Mouse (Mus musculus) neural tube, embryonic 14.5 days (tissue): ENCODE measurements around the gene Lrrc4. TPM values are rescaled to one million over a fixed set of nuclear protein-coding genes. Genes with fewer than 3 reads are reported as not detected.

ENCODE experiments used
- ATAC-seq: fragments of 200-750 bp; cut with Nextera tagmentation; 2 replicates; pipeline ENCODE4 v1.8.0; 2017; ENCODE audit warnings: low read depth, mild to moderate bottlenecking, moderate TSS enrichment, moderate library complexity
- H3K27ac ChIP-seq: fragments of 300-500 bp; sonication (generic); 2 replicates; pipeline ENCODE4 v1.5.1; 2014; ENCODE audit warnings: low read depth, mild to moderate bottlenecking, control low read depth, low read length, moderate library complexity, mixed read lengths
- H3K27me3 ChIP-seq: fragments of 300-500 bp; sonication (generic); 2 replicates; pipeline ENCODE4 v1.6.1; 2014; ENCODE audit warnings: low read length; ENCODE audit not compliant: control insufficient read depth, insufficient read depth
- H3K36me3 ChIP-seq: fragments of 300-500 bp; sonication (generic); 2 replicates; pipeline ENCODE4 v1.6.1; 2014; ENCODE audit warnings: low read length, mixed read lengths; ENCODE audit not compliant: control insufficient read depth, insufficient read depth
- H3K4me1 ChIP-seq: fragments of 300-500 bp; sonication (generic); 2 replicates; pipeline ENCODE4 v1.6.1; 2014; ENCODE audit warnings: low read length; ENCODE audit not compliant: control insufficient read depth, insufficient read depth
- H3K4me2 ChIP-seq: fragments of 300-500 bp; sonication (generic); 2 replicates; pipeline ENCODE4 v1.6.1; 2014; ENCODE audit warnings: mild to moderate bottlenecking, low read depth, low read length, control low read depth
- H3K4me3 ChIP-seq: fragments of 300-500 bp; sonication (generic); 2 replicates; pipeline ENCODE4 v1.5.1; 2014; ENCODE audit warnings: low read depth, low read length, control low read depth, mixed read lengths
- H3K9ac ChIP-seq: fragments of 300-500 bp; sonication (generic); replicated peaks from 2 replicates; pipeline ENCODE4 v1.6.1; 2014; ENCODE audit warnings: low read depth, mild to moderate bottlenecking, control low read depth, low read length, mixed read lengths
- H3K9me3 ChIP-seq: fragments of 300-500 bp; sonication (generic); 2 replicates; pipeline ENCODE4 v1.6.1; 2016; ENCODE audit warnings: low read length; ENCODE audit not compliant: control insufficient read depth
- WGBS: fragments of 180-500 bp; shearing (Covaris S2); extraction: QIAGEN DNeasy Blood & Tissue Kit; methylation state at CpG from one replicate; pipeline ENCODE4 v1.1.7; 2014; 5-methylcytosine and 5-hydroxymethylcytosine counted together
- polyA plus RNA-seq: library from polyadenylated mRNA; unstranded; fragments of >200 nt; fragmentation: Nextera tagmentation; extraction: Ambion mirVana; gene quantifications from 2 replicates; pipeline ENCODE4 v1.2.1, GENCODE M21; 2014

The Lrrc4 gene
- polyA plus RNA-seq, 1 experiment from 2014 or later: 11.5 TPM

DNA sequence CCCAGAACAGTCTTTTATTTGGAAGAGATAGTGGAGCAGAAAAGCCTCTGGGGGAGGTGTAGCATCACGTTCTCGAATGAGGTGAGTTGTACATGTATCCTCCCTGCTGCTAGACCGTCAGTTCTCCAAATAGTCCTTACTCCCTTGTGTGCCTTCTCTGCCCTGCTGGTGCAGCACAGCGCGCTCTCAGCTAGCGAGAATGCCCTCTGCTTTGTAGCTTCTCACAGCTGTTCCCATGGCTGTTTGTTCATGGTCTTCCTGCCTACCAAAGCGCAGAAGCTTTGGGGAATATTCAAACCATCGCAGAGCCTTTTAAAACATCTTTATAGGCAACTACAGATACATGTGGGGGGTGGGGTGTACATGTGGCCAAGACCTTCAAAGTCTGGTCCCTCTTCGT is 17.3 kb upstream of the Lrrc4 start:
- 44% methylated on average over 9 of the region's 9 CpGs for WGBS
- no peaks in the 10 kb centered on the region for H3K36me3 ChIP-seq
- no peak; the same call in 1 of the 2 replicates for ATAC-seq
- H3K9ac ChIP-seq: no peak overlapping the region
- H3K4me1 ChIP-seq: peaks cover 30% of the 10 kb centered on the region
- H3K4me2 ChIP-seq: no peak overlapping the region
- H3K4me3 ChIP-seq: no peak overlapping the region
- no peaks in the 10 kb centered on the region for H3K9me3 ChIP-seq
- H3K27ac ChIP-seq: peak overlapping the region; percentile 63
- H3K27me3 ChIP-seq: no peaks in the 10 kb centered on the region

DNA sequence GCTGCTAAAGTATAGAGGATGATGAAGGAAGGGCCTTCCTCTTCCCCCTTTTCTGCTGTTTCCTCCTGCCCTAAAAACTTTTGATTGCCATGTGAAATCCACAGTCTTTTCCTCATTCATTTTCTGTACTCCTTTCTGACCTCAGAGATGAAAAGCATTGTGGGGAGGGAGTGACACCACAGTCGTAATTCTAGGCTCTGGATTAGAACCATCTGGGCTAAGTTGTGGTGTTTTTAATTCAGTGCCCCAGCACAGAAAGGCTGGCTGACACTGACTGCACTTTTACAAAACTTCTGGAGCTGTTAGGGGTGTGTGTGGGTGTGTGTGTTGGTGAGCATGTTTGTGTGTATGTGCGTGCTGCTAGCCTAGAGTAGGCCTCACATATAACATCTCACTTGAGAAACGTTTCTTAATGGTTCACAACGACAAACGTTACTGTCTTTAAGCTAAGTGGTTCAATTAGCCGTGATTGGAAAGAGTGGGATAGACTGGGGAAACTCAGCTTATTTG is 16.8 kb upstream of the Lrrc4 start:
- Histone ChIP-seq H3K27ac (0 out of 2 replicates have a peak overlapping the region, but pooled peaks have one; percentile 63), H3K4me2 (no peak overlapping the region), H3K9ac (no peak overlapping the region), H3K4me3 (no peak overlapping the region), H3K4me1 (peaks cover 25% of the 10 kb centered on the region), H3K36me3 (no peaks in the 10 kb centered on the region), H3K9me3 (no peaks in the 10 kb centered on the region), H3K27me3 (no peaks in the 10 kb centered on the region)
- no peak for ATAC-seq
- 46% methylated on average over 6 of the region's 6 CpGs for WGBS

DNA sequence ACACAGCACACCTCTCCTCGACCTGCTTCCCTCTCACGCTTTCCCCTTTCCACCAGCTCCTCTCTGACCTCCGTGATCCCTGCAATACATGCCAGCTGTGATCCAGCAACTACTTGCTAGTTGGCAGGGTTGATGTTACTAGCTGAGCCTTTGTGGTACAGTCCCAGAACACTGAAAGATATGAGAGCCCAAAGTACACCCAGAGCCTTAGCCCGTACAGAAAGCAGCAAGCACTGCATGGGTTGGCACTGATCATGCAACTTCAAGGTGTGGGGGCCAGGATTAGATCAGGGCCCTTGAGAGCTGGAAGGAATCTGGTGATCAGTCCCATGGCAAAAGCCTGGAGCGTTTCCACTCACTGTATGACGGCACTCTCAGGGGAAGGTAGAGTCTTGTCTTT is 16.1 kb upstream of the Lrrc4 start:
- ATAC-seq: no peak
- H3K4me2 ChIP-seq: no peak overlapping the region
- no peak overlapping the region for H3K27ac ChIP-seq
- H3K9me3 ChIP-seq: no peaks in the 10 kb centered on the region
- peaks cover 18% of the 10 kb centered on the region for H3K4me1 ChIP-seq
- WGBS: 70% methylated on average over 6 of the region's 6 CpGs
- no peaks in the 10 kb centered on the region for H3K36me3 ChIP-seq
- H3K4me3 ChIP-seq: no peak overlapping the region
- no peaks in the 10 kb centered on the region for H3K27me3 ChIP-seq
- no peak overlapping the region for H3K9ac ChIP-seq

DNA sequence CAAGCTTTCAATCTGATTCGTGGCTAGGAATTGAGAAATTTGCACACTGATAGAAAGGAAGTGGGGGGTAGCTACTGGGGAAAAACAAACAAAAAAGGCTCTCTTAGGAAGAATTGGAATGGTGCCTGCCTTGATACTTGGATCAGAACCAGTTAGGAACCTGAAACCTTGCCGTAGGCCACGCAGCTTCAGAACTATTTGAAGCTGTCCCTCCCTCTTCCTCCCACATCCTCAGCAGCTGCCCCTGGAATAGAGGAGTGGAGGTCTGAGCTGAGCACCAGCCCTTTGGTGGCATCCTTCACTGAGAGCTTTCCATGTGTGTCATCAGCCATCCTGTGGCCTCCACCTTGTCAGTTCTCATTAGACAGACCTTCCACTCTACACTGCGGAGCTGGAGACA is 14.1 kb upstream of the Lrrc4 start:
- H3K9me3 ChIP-seq: no peaks in the 10 kb centered on the region
- ATAC-seq: no peak
- no peak overlapping the region for H3K4me2 ChIP-seq
- H3K4me3 ChIP-seq: no peak overlapping the region
- H3K27ac ChIP-seq: no peak overlapping the region
- no peaks in the 10 kb centered on the region for H3K27me3 ChIP-seq
- H3K4me1 ChIP-seq: peaks cover 24% of the 10 kb centered on the region
- WGBS: 73% methylated on average over 4 of the region's 4 CpGs
- no peak overlapping the region for H3K9ac ChIP-seq
- H3K36me3 ChIP-seq: no peaks in the 10 kb centered on the region

DNA sequence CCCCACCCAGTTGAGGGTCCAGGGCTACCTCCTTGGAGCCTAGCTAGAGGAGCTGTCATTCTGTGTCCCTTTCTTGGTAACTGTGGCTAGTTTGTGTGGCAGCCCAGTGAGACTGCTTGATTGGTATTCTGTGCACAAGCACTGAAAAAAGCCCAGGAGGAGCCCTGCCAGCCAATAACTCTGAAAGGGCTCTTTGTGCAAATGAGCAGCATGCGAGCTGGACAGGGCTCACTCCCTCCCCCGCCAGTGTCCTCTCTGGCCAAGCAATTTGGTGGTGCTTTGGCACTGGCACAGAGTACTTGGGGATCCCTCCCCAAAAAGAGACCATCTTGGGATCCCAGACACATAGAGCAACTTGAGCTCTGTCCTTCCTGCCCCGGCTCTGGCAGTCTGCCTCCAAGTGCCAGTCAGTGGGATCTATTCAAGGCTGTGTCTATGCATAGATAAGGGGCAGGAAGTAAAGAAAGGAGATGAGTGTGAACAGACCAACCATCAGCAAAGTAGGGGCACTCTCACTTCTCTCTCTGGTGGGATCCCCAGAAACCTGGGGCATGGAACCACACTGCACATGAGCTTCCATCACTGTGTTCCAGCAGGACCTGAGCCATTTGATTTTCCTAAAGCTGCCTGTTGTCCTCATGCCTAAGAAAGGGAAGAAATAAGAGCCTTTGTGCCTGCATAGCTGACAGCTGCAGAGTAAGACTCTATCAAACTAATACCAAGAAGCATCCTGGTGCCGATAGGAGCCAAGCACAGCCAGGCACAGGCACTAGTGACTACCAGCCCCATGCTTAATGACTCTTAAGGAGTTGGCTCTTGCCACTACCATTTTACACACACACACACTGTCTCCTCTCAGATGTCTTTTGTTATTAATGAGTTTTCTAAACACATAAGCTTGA is 11.1 kb upstream of the Lrrc4 start:
- no peaks in the 10 kb centered on the region for H3K9me3 ChIP-seq
- peak overlapping the region; percentile 58; the same call in 1 of the 2 replicates for H3K27ac ChIP-seq
- H3K4me3 ChIP-seq: no peak overlapping the region
- H3K9ac ChIP-seq: no peak overlapping the region
- ATAC-seq: peak; percentile 86
- H3K4me2 ChIP-seq: no peak overlapping the region
- no peaks in the 10 kb centered on the region for H3K36me3 ChIP-seq
- 25% methylated on average over 4 of the region's 4 CpGs for WGBS
- no peaks in the 10 kb centered on the region for H3K27me3 ChIP-seq
- H3K4me1 ChIP-seq: 0 out of 2 replicates have a peak, but pooled peaks cover 9% of the 10 kb centered on the region

DNA sequence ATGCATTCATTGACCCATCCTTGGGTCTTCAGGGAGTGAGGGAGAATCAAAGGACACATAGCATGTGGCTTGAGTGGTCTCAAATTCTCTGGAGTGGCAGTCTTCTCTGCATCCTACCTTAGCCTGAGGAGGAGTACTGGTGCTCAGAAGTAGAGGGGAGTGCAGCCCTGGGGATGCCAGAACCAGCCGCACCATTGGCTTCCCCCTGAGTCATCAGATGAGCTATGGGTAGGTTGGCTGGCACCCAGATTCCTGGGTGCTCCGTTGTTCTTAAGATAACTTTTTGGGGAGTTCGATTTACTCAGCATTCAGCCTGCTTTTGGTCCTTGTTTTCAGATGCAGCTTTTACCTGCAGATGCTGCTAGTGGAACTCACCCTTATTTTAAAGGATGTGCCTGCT is 10.0 kb upstream of the Lrrc4 start:
- Histone ChIP-seq H3K27ac (no peak overlapping the region), H3K36me3 (no peaks in the 10 kb centered on the region)
- WGBS: 73% methylated on average over 3 of the region's 3 CpGs

DNA sequence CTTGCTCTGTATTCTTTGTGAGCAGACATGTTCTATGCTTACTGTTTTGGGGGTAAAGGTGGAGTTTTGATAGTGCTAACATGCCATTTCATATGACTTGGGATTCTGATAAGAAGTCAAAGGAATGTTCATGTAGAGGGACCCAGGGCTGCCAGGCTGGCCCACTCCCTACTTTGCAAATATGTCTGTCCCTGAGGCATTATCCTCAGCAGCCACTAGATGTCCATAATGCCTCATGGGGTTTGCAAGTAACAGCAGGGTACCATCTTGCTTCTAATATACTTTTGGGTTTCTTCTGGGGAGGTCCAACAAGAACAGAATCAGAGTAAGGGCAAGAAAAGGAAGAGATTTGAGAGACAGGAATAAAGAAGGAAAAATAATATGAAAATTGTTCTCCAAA is 5.1 kb upstream of the Lrrc4 start:
- H3K9ac ChIP-seq: no peak overlapping the region
- H3K27me3 ChIP-seq: peaks cover 3% of the 10 kb centered on the region; the same call in 1 of the 2 replicates
- H3K4me3 ChIP-seq: no peak overlapping the region
- no peaks in the 10 kb centered on the region for H3K9me3 ChIP-seq
- no peak overlapping the region for H3K4me2 ChIP-seq
- no peak overlapping the region for H3K27ac ChIP-seq
- no peak for ATAC-seq
- H3K36me3 ChIP-seq: no peaks in the 10 kb centered on the region
- peaks cover 7% of the 10 kb centered on the region; the same call in 1 of the 2 replicates for H3K4me1 ChIP-seq

More for the DNA sequence above, 10.0 kb upstream of the Lrrc4 start:
- Histone ChIP-seq H3K4me3 (no peak overlapping the region), H3K27me3 (no peaks in the 10 kb centered on the region), H3K9ac (no peak overlapping the region), H3K9me3 (no peaks in the 10 kb centered on the region), H3K4me1 (0 out of 2 replicates have a peak, but pooled peaks cover 9% of the 10 kb centered on the region), H3K4me2 (no peak overlapping the region)
- no peak for ATAC-seq

DNA sequence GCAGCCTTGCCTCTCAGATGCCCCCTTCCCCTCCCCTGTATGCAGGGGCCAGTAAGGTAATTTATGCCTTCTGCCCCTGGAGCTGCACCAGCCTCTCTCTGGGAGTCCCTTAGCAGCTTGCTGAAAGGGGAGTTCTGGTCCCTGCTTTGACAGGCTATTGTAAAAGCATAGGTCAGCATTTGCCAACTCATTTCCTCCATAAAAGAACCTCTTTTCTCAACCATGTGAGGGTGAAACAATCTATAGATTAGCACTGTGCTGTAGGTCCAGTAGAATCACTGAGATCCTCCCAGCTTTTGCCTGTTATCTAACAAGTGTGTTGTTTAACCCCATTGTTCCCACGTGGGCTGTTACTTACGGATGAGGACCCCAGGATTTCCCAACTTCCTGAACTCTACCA is 2.5 kb upstream of the Lrrc4 start:
- no peak for ATAC-seq
- 9% methylated on average over 2 of the region's 2 CpGs for WGBS

DNA sequence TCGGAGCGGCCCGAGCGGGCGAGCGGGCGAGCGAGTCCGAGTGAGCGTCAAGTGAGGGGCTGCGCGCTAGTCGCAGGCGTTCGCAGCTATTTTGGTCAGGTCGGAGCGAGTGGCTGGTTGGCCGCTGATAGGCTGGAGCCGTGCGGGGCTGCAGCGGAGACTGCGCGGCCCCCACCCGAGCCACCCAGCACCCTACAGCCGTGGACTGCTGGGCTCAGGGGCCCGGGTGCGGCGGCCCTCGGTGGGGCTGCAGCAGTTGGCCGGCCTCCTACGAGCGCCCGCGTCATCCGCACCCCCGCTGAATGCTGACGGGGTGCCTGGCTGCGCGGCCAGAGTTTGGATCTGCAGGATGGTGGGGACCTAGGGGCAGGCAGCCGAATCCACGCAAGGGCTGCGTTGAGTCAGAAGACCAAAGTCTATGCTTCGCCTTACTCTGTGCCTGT is 1.9 kb upstream of the Lrrc4 start:
- Histone ChIP-seq H3K9me3 (no peaks in the 10 kb centered on the region), H3K4me1 (peaks cover 25% of the 10 kb centered on the region; the same call in 1 of the 2 replicates), H3K36me3 (no peaks in the 10 kb centered on the region), H3K9ac (peak overlapping the region; percentile 98), H3K27me3 (peaks cover 3% of the 10 kb centered on the region; the same call in 1 of the 2 replicates), H3K4me2 (peak overlapping the region; percentile 92), H3K4me3 (peak overlapping the region; percentile 82), H3K27ac (peak overlapping the region; percentile 97)
- peak; percentile 77 for ATAC-seq
- under 1% methylated on average over 35 of the region's 43 CpGs for WGBS

More for the DNA sequence above, 2.5 kb upstream of the Lrrc4 start:
- Histone ChIP-seq H3K4me1 (peaks cover 25% of the 10 kb centered on the region; the same call in 1 of the 2 replicates), H3K27me3 (peaks cover 3% of the 10 kb centered on the region; the same call in 1 of the 2 replicates), H3K4me2 (peak overlapping the region; percentile 92), H3K36me3 (no peaks in the 10 kb centered on the region), H3K9ac (peak overlapping the region; percentile 98; the same call in 1 of the 2 replicates), H3K27ac (no peak overlapping the region), H3K4me3 (peak overlapping the region; percentile 82), H3K9me3 (no peaks in the 10 kb centered on the region)
